Comparison of ENCODE assay signal across 8 mouse cellular contexts in genomic region chr8:95411309-95411972, GRCm38 (mm10). TPM values are rescaled to one million over a fixed set of nuclear protein-coding genes. Genes with fewer than 3 reads are reported as not detected.
DNase-seq lines count a peak whose midpoint lies in the region.

No protein-coding gene starts in this region.

- DNase-seq in heart, adult 11 months: peak; percentile 93
- DNase-seq in heart, postnatal 14 days: no peak
- peak; percentile 64 for DNase-seq in thymus, postnatal 0 days (ENCODE audit: low spot score)
- no peak for DNase-seq in thymus, adult 18-20 months
- peak; percentile 56 to 68 for DNase-seq in kidney, postnatal 25 days
- DNase-seq in MN1 (ENCODE audit: low spot score): no peak
- DNase-seq in embryo, embryonic 9.5 days (ENCODE audit: extremely low spot score): no peak
- DNase-seq in left cerebral cortex, postnatal 36 days (ENCODE audit: low spot score in 2 of 2): no peak

- intact Hi-C loops in heart, postnatal 14 days (cut with DNase I): no loop called here
- intact Hi-C loops in left cerebral cortex, postnatal 36 days (cut with DNase I): no loop called here

RNA-seq across cellular contexts. Expression of gene Cfap20, which starts 23.2 kb away (rescaled TPM):
- total RNA-seq in heart, postnatal 14 days (2021): 10 to 100 TPM; 32.9 to 38.7 TPM
- 94.4 and 104 TPM in 2 replicates for polyA plus RNA-seq in thymus, postnatal 0 days (2015; fragmentation: Nextera tagmentation; extraction: Ambion mirVana)
- 10 to 100 TPM; 49.3 to 66.1 TPM for total RNA-seq in left cerebral cortex, postnatal 36 days (2021)

RNA-seq across cellular contexts. Expression of gene Mmp15, which starts 59.4 kb away (rescaled TPM):
- 10 to 100 TPM; 90.2 to 99.0 TPM for total RNA-seq in heart, postnatal 14 days (2021)
- polyA plus RNA-seq in thymus, postnatal 0 days (2015; fragmentation: Nextera tagmentation; extraction: Ambion mirVana): 4.0 and 4.5 TPM in 2 replicates
- total RNA-seq in left cerebral cortex, postnatal 36 days (2021): 10 to 100 TPM; 18.9 to 19.6 TPM

Comparison
In these comparisons a context has a peak if more than half of its experiments do, and no peak if none do; other contexts are left out.
1. DNase-seq: peak in heart, adult 11 months (single experiment), thymus, postnatal 0 days (single experiment) and kidney, postnatal 25 days (2 of 2); none in heart, postnatal 14 days (0 of 2), thymus, adult 18-20 months (0 of 2), MN1 (single experiment), embryo, embryonic 9.5 days (single experiment) and left cerebral cortex, postnatal 36 days (0 of 2).
2. RNA of gene Mmp15, which starts 59.4 kb away (total RNA-seq): 90.2 to 99.0 TPM in heart, postnatal 14 days; 18.9 to 19.6 TPM in left cerebral cortex, postnatal 36 days; every median in the first group is over 4 times any median in the second.